Mouse (Mus musculus) c-Kit-positive CD71-positive TER-119-negative erythroid progenitor cells, embryonic 14.5 days (primary cell): ENCODE data around the gene Olfr39.
"Not testable (repeated sequence)": the region's sequence is repeated elsewhere in the genome, so short reads cannot be mapped to it uniquely, and the experiment has no call there.

Source experiments
- DNase-seq: peaks from one replicate; pipeline ENCODE4 v3.0.0-alpha.2; 2013; ENCODE audit warnings: low read depth

The Olfr39 gene

DNA sequence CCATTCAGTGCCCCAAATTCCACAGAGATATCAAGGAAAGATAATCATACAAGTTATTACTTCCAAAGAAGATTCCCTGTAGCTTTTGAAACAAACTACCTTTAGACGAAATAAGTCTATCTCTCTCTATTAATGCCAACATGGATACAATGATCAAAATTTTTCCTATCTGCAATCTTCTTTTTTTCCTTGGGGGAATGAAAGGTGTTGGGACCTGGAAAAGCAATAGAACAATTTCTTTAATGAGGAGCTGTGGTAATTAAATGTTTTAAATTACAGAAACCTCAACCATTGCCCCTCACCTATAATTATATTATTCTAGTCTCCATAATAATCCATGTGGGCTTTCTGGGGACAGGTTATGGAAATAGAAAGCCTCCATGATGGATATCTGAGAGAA, at the start of gene Olfr39:
Gene Olfr39 (plus strand): TSS at position 301 of the 400 bp plus-strand sequence.
- no peak for DNase-seq

DNA sequence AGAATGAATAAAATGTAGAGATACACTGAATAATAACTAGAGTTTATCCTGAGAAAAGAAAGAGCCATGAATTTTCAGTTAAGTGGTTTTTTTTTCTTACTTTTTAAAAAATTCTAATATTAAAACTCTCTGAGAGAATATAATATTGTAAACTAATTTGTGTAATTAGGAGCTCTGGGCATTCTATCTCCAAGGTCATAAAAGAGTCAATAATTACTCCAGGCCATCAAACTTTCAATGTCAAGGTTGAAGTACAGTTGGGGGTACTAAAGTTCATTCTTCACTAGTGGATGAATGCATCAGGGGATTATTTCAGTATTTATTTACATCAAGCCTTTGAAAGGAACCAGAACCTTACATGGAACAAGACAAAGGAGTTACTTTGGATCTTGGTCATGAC, 45.3 kb upstream of the Olfr39 start, which contains the start of gene Olfr872:
Gene Olfr872 (plus strand): TSS at position 301 of the 400 bp plus-strand sequence.
- DNase-seq = no peak

DNA sequence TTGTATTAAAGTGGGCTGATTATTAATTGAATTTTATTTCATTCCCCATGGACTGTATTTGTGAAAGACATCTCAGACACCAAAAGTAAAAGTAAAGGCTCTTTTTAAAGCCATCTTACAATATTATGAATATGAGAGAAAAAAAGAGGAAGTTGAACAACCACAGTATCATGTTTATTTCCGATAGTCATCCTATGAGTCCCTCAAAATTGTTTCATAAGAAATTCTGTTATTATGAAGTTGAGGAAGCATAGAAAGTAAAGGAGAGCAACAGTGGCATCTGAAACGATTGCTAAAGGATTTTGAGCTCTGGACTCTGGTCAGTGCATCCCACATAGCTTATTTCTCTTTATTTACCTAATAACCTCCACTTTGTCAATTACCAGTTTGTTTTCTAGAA, 44.8 kb upstream of the Olfr39 start:
- no peak for DNase-seq

DNA sequence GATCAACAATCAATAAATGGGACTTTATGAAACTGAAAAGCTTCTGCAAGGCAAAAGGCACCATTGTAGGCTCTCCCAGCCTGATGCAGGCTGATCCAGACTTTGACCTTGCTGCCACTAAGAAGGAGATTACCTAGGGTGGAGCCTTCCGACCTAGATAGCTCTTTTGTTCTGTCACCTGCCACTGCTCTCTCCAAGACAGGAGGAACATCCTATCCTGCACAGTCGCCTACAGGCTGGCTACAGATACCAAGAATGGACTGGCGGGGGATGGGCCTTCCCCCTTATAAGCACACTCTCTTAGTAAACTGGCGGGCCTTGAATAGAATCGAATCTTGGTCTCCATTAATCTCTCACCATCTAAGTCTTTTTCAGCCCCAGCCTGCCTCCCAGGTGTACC, 13.4 kb downstream of the Olfr39 start:
- DNase-seq = not testable (repeated sequence)

DNA sequence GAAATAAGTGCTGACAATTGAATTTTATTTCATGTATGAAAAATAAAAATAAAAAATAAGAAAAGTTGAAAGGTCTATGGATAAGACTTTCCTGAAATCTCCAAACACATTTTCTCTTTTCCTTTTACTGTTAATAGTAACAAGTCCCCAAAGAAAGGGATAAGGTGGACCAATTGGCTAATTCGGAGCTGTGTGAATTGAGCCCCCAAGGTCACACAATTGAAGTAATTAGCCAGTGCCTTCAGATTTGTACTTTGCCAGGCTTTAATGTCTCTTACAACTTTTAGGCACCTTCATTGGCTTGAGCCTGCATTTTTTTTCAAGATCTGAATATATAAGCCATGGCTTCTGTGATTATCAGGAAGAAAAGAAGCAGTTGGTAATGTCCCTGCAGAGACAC, 16.1 kb downstream of the Olfr39 start, which contains the start of gene Olfr873:
Gene Olfr873 (plus strand): TSS at position 301 of the 400 bp plus-strand sequence.
- no peak for DNase-seq

DNA sequence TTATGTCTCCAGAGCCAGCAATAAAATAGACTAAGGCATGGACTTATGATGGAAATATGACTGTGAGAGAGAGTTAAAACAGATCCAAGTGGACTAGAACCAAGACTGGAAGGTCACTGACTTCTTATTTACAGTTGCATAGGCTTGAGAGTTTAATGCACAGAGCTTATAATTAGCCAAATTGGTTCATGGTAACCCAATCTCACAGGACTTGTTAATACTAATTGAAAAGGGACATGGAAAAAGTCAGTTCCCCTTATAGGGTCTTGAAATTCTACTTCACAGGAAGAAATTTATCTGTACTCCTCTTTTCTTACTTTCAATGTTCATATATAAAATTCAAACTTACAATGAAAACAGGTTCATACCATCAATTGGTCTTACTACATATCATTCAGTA, 53.8 kb downstream of the Olfr39 start, which contains the start of gene Olfr18:
Gene Olfr18 (minus strand): TSS at position 101 of the 400 bp plus-strand sequence.
- no peak for DNase-seq
